Mouse (Mus musculus) induced T-regulatory cell, adult 2 months (primary cell): ENCODE results near the gene Pik3r5.
A peak's percentile ranks its signal among the peaks of the same experiment; 100 is the strongest.

Experiments
- DNase-seq: peaks from one replicate; pipeline ENCODE4 v3.0.0-alpha.2; 2012; ENCODE audit warnings: low read depth

The Pik3r5 gene

GRCm38 (mm10) chr11:68431699-68432360, at the start of gene Pik3r5:
Pik3r5 (plus strand) TSS chr11:68432121.
- peak; percentile 96 for DNase-seq

DNA sequence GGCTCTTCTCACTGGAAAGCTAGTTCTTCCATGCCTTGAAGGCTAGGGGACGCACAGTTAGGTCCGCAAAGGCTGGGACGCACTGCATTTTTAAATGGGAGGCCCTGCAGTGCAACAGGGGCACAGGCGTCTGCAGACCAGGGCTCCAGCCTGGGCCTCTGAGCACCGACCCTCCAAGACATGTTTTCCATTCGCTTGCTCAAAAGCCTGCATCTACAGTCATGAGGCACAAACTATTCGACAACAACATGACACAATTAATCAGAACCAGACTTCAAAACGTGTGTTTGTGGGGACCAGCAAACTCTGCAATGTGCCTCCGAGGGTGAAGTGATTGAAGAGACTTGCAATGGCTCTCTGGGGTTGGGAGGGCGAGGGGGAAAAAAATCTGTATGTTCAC, 48.4 kb upstream of the Pik3r5 start:
- DNase-seq = no peak

GRCm38 (mm10) chr11:68384131-68384530, 47.8 kb upstream of the Pik3r5 start:
- no peak for DNase-seq

- peak; percentile 23 for DNase-seq
Observed at GRCm38 (mm10) chr11:68384592-68385020, 47.3 kb upstream of the Pik3r5 start.

DNA sequence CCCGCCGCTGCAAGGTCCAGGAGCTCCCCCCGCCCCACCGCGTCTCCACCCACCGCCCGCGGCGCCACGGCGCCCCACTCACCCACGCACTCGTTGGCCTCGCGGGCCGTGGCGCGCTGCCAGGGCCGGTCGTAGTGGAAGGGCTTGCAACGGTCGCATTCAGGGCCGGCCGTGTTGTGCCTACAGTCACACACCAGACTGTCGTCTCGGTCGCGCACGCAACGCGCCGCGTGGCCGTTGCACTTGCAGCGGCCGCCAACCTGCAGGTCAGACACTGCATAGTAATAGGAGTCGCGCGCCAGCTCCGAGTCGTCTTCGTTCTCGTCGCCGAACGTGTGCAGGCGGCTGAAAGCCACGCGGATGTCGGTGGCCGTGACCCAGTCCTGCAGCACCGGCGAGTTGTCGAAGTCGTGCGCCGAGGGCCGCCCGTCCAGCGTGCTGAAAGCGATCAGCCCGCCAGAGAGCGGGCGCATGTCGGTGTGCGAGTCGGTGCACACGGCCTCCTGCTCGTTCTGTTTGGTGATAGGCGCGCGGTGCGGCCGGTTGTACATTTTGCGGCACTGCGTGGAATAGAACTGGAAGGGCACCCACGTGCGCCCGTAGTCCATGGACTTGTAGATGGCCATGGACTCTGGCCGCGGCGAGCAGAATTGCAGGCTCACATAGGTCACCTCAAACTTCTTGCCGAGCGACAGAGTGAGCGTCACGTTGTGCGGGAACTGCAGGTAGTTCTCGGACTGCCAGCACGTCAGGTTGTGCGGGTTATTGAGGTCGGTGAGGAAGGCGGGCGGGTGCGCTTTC, 46.7 kb upstream of the Pik3r5 start:
- DNase-seq = peak; percentile 50

DNA sequence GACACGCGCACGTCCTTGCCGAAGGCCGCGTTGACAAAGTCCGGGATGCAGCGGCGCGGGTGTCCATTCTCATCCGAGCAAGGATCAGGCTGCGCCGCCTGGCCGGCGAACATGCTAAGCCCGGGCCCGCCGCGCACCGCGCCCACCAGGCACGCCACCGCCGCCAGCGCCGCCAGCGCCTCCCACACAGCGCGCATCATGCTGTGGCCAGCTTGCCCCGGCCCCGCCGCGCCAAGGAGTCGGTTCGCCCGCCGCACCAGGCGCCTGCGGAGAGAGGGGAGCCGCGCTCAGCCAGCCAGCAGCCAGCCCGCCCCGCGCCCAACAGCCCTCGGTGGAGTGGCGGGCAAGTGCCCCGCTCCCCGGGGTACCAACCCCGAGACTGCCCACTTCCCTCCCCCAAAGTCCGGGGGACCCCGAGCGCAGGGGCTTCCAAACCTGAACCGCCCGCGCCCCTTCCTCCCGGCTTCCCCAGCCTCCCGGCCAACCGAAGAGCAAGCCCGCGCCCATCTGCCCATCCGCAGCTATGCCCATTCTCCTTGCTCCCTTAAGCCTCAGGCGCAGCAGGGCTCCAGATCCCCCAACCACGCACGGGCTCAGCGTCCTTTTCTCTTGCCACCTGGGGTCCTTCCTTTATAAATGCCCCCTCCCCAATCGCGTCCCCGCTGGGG, 45.9 kb upstream of the Pik3r5 start:
- peak; percentile 24 for DNase-seq

GRCm38 (mm10) chr11:68386589-68387440, 45.1 kb upstream of the Pik3r5 start:
- DNase-seq = peak; percentile 62

DNA sequence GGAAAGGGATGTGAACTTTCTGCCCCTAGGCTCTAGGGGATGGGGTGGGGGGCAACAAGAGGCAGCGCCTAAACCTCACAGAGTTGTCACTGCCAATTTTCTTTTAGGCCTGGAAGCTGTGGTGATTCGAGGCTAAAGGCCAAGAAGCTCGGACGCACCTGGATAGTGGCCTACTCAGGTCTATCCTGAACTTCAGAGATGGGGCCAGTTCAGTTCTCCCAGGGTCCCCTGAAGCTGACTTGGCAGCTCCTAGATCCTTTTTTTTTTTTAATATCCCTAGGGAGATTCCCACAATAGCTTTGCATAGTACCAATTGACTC, 44.5 kb upstream of the Pik3r5 start:
- no peak for DNase-seq

DNA sequence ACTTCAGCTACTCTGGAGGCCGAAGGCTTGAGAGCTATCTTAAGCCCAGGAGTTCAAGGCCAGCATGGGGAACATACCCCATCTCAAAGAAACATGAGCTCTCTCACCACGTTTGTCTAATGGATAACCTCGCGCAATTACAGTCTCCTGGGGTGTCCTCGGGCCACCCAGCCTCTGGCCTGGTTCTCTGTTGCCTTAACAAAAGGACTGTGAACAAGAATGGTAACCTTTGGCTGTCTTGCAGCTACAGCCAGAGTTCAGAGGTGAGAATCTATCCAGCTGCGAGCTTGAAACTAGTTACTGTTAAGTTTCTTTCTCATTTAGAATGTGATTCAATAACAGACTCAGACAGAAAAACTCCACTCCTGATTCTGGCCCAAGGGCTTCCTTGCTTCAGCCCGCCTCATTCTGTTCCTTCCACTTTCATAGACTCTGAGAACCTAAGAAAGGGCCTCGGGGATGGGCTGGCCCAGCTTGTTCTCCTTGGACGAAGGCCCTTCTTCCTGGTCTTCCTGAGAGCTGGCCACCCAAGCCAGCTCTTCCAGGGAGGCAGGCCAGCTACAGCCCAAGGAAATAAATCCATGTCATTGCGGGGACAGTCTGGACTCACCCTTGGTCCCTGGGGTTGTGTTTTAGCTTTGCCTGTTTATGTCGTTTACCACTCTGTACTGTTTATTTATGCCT, 43.8 kb upstream of the Pik3r5 start:
- DNase-seq = no peak

GRCm38 (mm10) chr11:68388655-68389015, 43.3 kb upstream of the Pik3r5 start:
- DNase-seq = no peak

DNA sequence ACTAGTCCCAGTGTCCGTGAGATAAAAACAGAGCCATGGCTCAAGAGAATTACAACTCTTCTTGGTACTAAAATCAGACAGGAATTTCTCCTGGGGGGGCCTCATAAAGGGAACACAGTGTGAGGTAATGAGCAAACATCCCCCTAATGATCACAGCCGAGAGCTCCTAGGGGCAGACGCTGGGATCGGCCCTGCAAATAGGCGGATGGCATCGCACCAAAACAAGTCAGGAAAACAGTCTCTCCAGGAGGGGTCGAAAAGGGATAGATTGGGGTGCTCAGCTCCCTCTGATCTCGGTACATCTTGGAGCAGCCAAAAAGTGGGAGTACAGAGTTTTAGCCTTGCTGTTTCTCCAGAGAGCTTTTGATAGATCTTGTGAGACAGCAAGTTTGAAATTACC, 42.3 kb upstream of the Pik3r5 start:
- DNase-seq = no peak

GRCm38 (mm10) chr11:68390381-68391287, 41.3 kb upstream of the Pik3r5 start:
- DNase-seq = no peak

GRCm38 (mm10) chr11:68393897-68394490, 37.9 kb upstream of the Pik3r5 start:
- DNase-seq = no peak

GRCm38 (mm10) chr11:68394749-68395148, 37.2 kb upstream of the Pik3r5 start:
- no peak for DNase-seq

DNA sequence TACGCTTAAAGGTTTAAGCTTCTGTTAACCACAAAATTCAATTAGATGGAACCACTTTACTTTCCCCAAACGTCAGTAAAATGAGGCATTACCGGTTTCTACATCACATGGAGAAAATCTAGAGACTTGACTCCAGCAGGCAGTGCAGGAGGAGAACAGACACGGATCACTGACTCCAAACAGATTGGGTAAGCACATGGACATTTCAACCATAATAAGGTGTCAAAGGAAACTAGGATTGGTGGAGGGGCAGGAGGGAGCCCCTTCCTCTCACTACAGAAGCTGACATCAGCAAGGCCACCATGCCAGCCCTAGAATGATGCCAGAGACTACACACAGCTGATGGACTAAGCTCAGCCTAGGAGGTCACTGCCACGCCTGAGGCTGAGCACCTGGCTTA, 36.4 kb upstream of the Pik3r5 start:
- DNase-seq = no peak

DNA sequence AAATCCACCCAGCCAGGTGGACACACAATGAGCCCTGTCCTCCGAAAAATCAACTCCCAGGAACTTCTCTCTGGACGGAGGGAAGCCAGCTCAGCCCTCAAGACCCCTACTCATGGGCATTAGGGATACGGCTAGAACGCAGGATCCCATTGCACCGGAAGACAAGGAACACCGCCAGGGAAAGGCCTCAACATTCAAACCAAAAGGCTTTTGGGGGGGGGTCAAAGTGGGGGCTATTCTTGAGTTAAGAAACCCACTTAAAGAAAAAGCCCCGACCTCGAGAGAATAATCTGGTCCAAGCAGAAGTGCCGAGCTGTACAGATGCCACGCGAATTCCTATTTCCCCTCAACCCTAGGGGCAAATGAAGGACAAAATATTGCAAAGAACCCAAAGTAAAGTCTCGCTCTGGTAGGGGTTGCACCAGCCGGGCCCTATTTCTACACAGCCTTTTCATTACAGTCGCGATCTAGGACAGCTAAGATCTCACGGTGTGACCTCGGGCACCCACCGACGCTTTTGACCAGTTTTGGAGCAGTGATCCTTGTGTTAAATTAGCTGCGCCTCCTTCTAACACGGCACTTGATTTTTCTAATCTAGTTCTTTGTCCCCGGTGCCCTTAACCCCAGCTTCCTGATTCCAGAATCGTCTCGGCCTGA, 32.9 kb upstream of the Pik3r5 start:
- DNase-seq = no peak

GRCm38 (mm10) chr11:68399548-68400020, 32.3 kb upstream of the Pik3r5 start:
- no peak for DNase-seq

DNA sequence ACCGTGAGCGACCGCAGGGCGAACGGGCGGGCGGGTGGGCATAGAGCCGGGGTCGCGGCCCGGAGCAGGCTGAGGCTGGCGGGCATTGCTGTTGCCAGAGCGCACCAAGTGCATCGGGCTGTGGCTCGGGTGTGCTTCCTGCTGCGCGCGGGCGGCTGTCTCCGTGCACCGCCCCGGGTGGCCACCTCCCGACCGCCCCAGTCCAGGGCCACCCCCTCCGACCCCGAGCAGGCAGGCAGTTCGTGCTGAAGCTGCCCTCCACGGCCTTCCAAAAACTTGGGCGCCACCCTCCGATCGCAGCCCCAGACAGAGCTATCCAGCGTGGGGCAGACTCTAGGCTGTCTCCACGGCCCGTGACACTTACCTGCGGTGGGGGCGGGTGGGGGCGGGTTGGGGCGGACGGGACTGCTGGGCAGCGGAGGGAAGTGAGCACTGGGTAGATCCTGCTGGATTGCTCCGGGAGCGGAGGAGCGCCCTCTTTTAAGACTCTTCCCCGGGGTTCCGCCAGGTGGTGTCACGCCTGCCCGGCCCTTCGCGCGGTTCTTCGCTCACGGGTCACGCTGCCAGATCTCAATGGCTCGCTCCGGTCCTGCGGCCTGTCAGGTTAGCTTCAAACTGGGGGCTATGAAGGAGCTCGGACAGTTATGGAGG, 31.8 kb upstream of the Pik3r5 start:
- DNase-seq = peak; percentile 23

DNA sequence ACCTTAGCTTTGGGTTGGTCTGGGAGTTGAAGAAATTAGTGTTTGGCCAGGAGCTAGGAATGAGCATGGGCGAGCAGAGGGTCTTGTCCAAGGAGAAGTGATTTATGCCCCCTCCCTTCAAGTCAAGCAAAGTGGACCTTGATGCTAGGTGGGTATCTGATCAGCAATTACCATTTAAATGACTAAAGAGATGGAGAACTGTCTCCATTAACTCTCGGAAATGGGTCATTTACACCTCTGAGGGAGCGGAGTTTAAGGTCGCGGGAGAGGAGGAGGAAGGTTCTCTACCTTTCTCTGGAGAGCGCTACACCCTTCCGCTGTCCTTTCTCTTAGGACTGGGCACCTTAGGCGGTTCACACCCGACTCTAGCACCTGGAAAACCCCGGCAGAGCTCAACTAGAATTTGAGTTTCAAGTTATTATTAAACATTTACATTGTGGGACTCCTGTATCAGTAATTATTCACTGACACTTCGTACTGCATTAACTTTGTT, 31.1 kb upstream of the Pik3r5 start, which contains the start of gene Ntn1:
Gene Ntn1 (minus strand): TSS at position 97 of the 493 bp plus-strand sequence.
- DNase-seq = no peak
